Mouse (Mus musculus) lung, adult 2 months (tissue): ENCODE results near the gene Mmrn2. TPM values are rescaled to one million over a fixed set of nuclear protein-coding genes. Genes with fewer than 3 reads are reported as not detected.

Experiments
- DNase-seq: peaks from one replicate; pipeline ENCODE4 v3.0.0; 2022
- H3K4me1 ChIP-seq: fragments of 200-500 bp; 2 replicates; pipeline ENCODE4 v1.6.1; 2011; ENCODE audit warnings: low read length; ENCODE audit not compliant: control insufficient read depth, insufficient read depth
- H3K4me3 ChIP-seq: fragments of 200-500 bp; replicated peaks from 2 replicates; pipeline ENCODE3; 2011; ENCODE audit warnings: low read depth, mild to moderate bottlenecking, control low read depth, low read length; ENCODE audit errors: extremely low read depth
- CTCF ChIP-seq: fragments of 200-500 bp; IDR thresholded peaks from 2 replicates; pipeline ENCODE4 v1.5.1; 2011; ENCODE audit warnings: mild to moderate bottlenecking, low read length, control low read depth; ENCODE audit not compliant: insufficient read depth
- POLR2A ChIP-seq: fragments of 200-500 bp; IDR thresholded peaks from 2 replicates; pipeline ENCODE4 v1.6.1; 2011; ENCODE audit warnings: low read depth, mild to moderate bottlenecking, control low read depth, low read length, borderline replicate concordance; ENCODE audit errors: extremely low read depth
- WGBS: fragments of 180-500 bp; shearing (Covaris S2); methylation state at CpG from one replicate; pipeline ENCODE4 v1.1.7; 2018; 5-methylcytosine and 5-hydroxymethylcytosine counted together
- polyA plus RNA-seq: library from polyadenylated mRNA; depleted of rRNA; stranded (reverse); fragments of >200 nt; gene quantifications from 2 replicates; pipeline ENCODE4 v1.2.3, GENCODE M21; 2012; rRNA removed

Gene Mmrn2
- polyA plus RNA-seq, 1 experiment = 22.2 TPM

- no peak for DNase-seq
- TF ChIP-seq POLR2A = no peak
- no peak for TF ChIP-seq CTCF
- H3K4me1 ChIP-seq = no peaks in the 10 kb centered on the region; the same call in 1 of the 2 replicates
- no peak overlapping the region for H3K4me3 ChIP-seq
Observed at GRCm38 (mm10) chr14:34448398-34448797, 73.1 kb downstream of the Mmrn2 start.

- H3K4me3 ChIP-seq = no peak overlapping the region
- no peak for DNase-seq
- WGBS = 59% methylated on average over 9 of the region's 9 CpGs
- no peaks in the 10 kb centered on the region; the same call in 1 of the 2 replicates for H3K4me1 ChIP-seq
- no peak for TF ChIP-seq CTCF
- TF ChIP-seq POLR2A = no peak
Observed at GRCm38 (mm10) chr14:34449807-34450206, 74.5 kb downstream of the Mmrn2 start.

DNA sequence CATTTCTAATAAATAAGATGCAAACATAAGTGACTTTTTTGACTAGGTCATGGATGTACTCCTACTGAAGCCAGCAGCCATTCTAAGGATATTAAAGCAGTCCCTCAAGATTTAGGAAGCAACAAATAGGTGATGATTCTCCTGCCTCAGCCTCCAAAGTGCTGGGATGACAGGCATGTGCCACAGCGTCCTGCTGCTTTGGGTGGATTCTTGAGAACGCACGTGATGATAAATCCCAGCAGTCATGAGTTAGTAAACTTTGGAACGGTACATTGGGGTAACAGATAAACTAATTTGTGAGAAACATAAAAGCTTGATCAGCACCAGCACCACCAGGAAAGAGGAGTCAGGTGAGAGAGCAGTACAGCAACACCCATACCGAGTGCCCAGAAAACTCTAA lies 75.2 kb downstream of the Mmrn2 start:
- Histone ChIP-seq H3K4me1 (no peaks in the 10 kb centered on the region; the same call in 1 of the 2 replicates), H3K4me3 (no peak overlapping the region)
- WGBS = 78% methylated on average over 5 of the region's 5 CpGs
- TF ChIP-seq CTCF = no peak
- TF ChIP-seq POLR2A = no peak
- no peak for DNase-seq

GRCm38 (mm10) chr14:34451872-34452271 lies 76.6 kb downstream of the Mmrn2 start:
- H3K4me1 ChIP-seq = no peaks in the 10 kb centered on the region; the same call in 1 of the 2 replicates
- DNase-seq = no peak
- TF ChIP-seq POLR2A = no peak
- no peak overlapping the region for H3K4me3 ChIP-seq

- WGBS = 22% methylated on average over 6 of the region's 6 CpGs
- no peak for DNase-seq
- H3K4me3 ChIP-seq = no peak overlapping the region
- TF ChIP-seq CTCF (no peak), POLR2A (no peak)
- no peaks in the 10 kb centered on the region; the same call in 1 of the 2 replicates for H3K4me1 ChIP-seq
Observed at GRCm38 (mm10) chr14:34453648-34454047, 78.4 kb downstream of the Mmrn2 start.

Other genes with a start within 250 kb of the Mmrn2 start
- gene Npy4r, start 223.0 kb upstream of the Mmrn2 start, polyA plus RNA-seq = 0.14 TPM in 2 replicates
- gene Gprin2, start 173.8 kb upstream of the Mmrn2 start, polyA plus RNA-seq = 0.15 and 0.59 TPM in 2 replicates
- 10.3 and 12.2 TPM in 2 replicates for gene Syt15, start 155.9 kb upstream of the Mmrn2 start, polyA plus RNA-seq
- 2.4 and 2.7 TPM in 2 replicates for gene Shld2, start 65.0 kb upstream of the Mmrn2 start, polyA plus RNA-seq
- 63.6 and 83.7 TPM in 2 replicates for gene Glud1, start 64.7 kb upstream of the Mmrn2 start, polyA plus RNA-seq
- gene Fam25c, start 20.0 kb upstream of the Mmrn2 start, polyA plus RNA-seq = 68.4 TPM in 1 of 2 replicates, not detected in the other
- 10.1 and 10.2 TPM in 2 replicates for gene Sncg, start 676 bp upstream of the Mmrn2 start, polyA plus RNA-seq
- gene Bmpr1a, start 127.9 kb downstream of the Mmrn2 start, polyA plus RNA-seq = 7.5 and 15.3 TPM in 2 replicates
- gene 9230112D13Rik, start 147.3 kb downstream of the Mmrn2 start, polyA plus RNA-seq = not detected in 2 replicates
- gene Ldb3, start 213.2 kb downstream of the Mmrn2 start, polyA plus RNA-seq = 26.6 and 81.2 TPM in 2 replicates
- 0.22 TPM in 1 of 2 replicates, not detected in the other for gene Opn4, start 224.7 kb downstream of the Mmrn2 start, polyA plus RNA-seq